Mouse (Mus musculus) midbrain, embryonic 11.5 days (tissue): Measurements from ENCODE around the gene Dnah14. TPM values are rescaled to one million over a fixed set of nuclear protein-coding genes. Genes with fewer than 3 reads are reported as not detected.
"Not testable (repeated sequence)": the region's sequence is repeated elsewhere in the genome, so short reads cannot be mapped to it uniquely, and the experiment has no call there.

Source experiments
- ATAC-seq: fragments of 200-750 bp; cut with Nextera tagmentation; 2 replicates; pipeline ENCODE4 v1.8.0; 2017; ENCODE audit warnings: moderate TSS enrichment, moderate library complexity; ENCODE audit not compliant: low FRiP score
- DNase-seq: peaks from one replicate; pipeline ENCODE4 v3.0.0; 2015; ENCODE audit warnings: low spot score; ENCODE audit errors: missing footprints
- H3K27ac ChIP-seq: fragments of 300-500 bp; sonication (generic); 2 replicates; pipeline ENCODE4 v1.5.1; 2014; ENCODE audit warnings: low read depth, low read length
- H3K27me3 ChIP-seq: fragments of 300-500 bp; sonication (generic); 2 replicates; pipeline ENCODE4 v1.6.1; 2014; ENCODE audit warnings: mild to moderate bottlenecking, low read length, moderate library complexity, mixed read lengths; ENCODE audit not compliant: control insufficient read depth, insufficient read depth
- H3K36me3 ChIP-seq: fragments of 300-500 bp; sonication (generic); 2 replicates; pipeline ENCODE4 v1.6.1; 2014; ENCODE audit warnings: mild to moderate bottlenecking, low read length, moderate library complexity, mixed read lengths; ENCODE audit not compliant: control insufficient read depth, insufficient read depth
- H3K4me1 ChIP-seq: fragments of 300-500 bp; sonication (generic); 2 replicates; pipeline ENCODE4 v1.6.1; 2014; ENCODE audit warnings: low read length; ENCODE audit not compliant: control insufficient read depth, insufficient read depth
- H3K4me2 ChIP-seq: fragments of 300-500 bp; sonication (generic); 2 replicates; pipeline ENCODE4 v1.6.1; 2014; ENCODE audit warnings: mild to moderate bottlenecking, moderate library complexity
- H3K4me3 ChIP-seq: fragments of 300-500 bp; sonication (generic); 2 replicates; pipeline ENCODE4 v1.5.1; 2014; ENCODE audit warnings: low read depth, low read length
- H3K9ac ChIP-seq: fragments of 300-500 bp; sonication (generic); 2 replicates; pipeline ENCODE4 v1.6.1; 2014; ENCODE audit warnings: low read length
- H3K9me3 ChIP-seq: fragments of 300-500 bp; sonication (generic); 2 replicates; pipeline ENCODE4 v1.6.1; 2016; ENCODE audit warnings: low read length; ENCODE audit not compliant: control insufficient read depth
- WGBS: fragments of 180-500 bp; shearing (Covaris S2); extraction: QIAGEN DNeasy Blood & Tissue Kit; methylation state at CpG from one replicate; pipeline ENCODE4 v1.1.7; 2014; 5-methylcytosine and 5-hydroxymethylcytosine counted together
- polyA plus RNA-seq: library from polyadenylated mRNA; unstranded; fragments of >200 nt; fragmentation: Nextera tagmentation; extraction: Ambion mirVana; gene quantifications from 2 replicates; pipeline ENCODE4 v1.2.1, GENCODE M21; 2014

The Dnah14 gene
- polyA plus RNA-seq, 1 experiment from 2014 or later = 2.7 TPM

GRCm38 (mm10) chr1:181740259-181740658 lies 163.9 kb downstream of the Dnah14 start:
- Histone ChIP-seq H3K4me3 (no peak overlapping the region), H3K36me3 (no peaks in the 10 kb centered on the region), H3K27ac (no peak overlapping the region), H3K4me1 (0 out of 2 replicates have a peak, but pooled peaks cover 2% of the 10 kb centered on the region), H3K4me2 (no peak overlapping the region), H3K27me3 (no peaks in the 10 kb centered on the region), H3K9me3 (no peaks in the 10 kb centered on the region), H3K9ac (no peak overlapping the region)
- 48% methylated on average over 5 of the region's 5 CpGs for WGBS
- DNase-seq (no peak), ATAC-seq (no peak)

GRCm38 (mm10) chr1:181742251-181742885 lies 166.0 kb downstream of the Dnah14 start:
- Histone ChIP-seq H3K9me3 (no peaks in the 10 kb centered on the region), H3K27ac (no peak overlapping the region), H3K4me2 (no peak overlapping the region), H3K27me3 (no peaks in the 10 kb centered on the region), H3K9ac (no peak overlapping the region), H3K4me1 (0 out of 2 replicates have a peak, but pooled peaks cover 2% of the 10 kb centered on the region), H3K36me3 (no peaks in the 10 kb centered on the region), H3K4me3 (no peak overlapping the region)
- WGBS = 61% methylated on average over 4 of the region's 4 CpGs
- DNase-seq (no peak), ATAC-seq (no peak)

- H3K27me3 ChIP-seq = no peaks in the 10 kb centered on the region
- no peaks in the 10 kb centered on the region for H3K9me3 ChIP-seq
- H3K4me2 ChIP-seq = no peak overlapping the region
- no peak for ATAC-seq
- H3K9ac ChIP-seq = no peak overlapping the region
- no peak overlapping the region for H3K27ac ChIP-seq
- DNase-seq = peak; percentile 82
- H3K4me3 ChIP-seq = no peak overlapping the region
- 56% methylated on average over 14 of the region's 14 CpGs for WGBS
- no peaks in the 10 kb centered on the region for H3K4me1 ChIP-seq
- H3K36me3 ChIP-seq = no peaks in the 10 kb centered on the region
These were observed 193.0 kb downstream of the Dnah14 start for GRCm38 (mm10) chr1:181769392-181769791.

GRCm38 (mm10) chr1:181771871-181772270 lies 195.5 kb downstream of the Dnah14 start:
- H3K4me2 ChIP-seq = no peak overlapping the region
- H3K36me3 ChIP-seq = no peaks in the 10 kb centered on the region
- no peaks in the 10 kb centered on the region for H3K9me3 ChIP-seq
- DNase-seq (peak; percentile 14), ATAC-seq (no peak)
- H3K27ac ChIP-seq = no peak overlapping the region
- H3K4me3 ChIP-seq = no peak overlapping the region
- no peak overlapping the region for H3K9ac ChIP-seq
- no peaks in the 10 kb centered on the region for H3K27me3 ChIP-seq
- no peaks in the 10 kb centered on the region for H3K4me1 ChIP-seq
- WGBS = 94% methylated on average over 3 of the region's 3 CpGs

- Histone ChIP-seq H3K27me3 (no peaks in the 10 kb centered on the region), H3K36me3 (no peaks in the 10 kb centered on the region), H3K27ac (no peak overlapping the region), H3K4me1 (no peaks in the 10 kb centered on the region), H3K4me2 (no peak overlapping the region), H3K9ac (no peak overlapping the region), H3K9me3 (no peaks in the 10 kb centered on the region), H3K4me3 (no peak overlapping the region)
- WGBS = 79% methylated on average over 1 of the region's 1 CpGs
- DNase-seq (no peak), ATAC-seq (no peak)
These were observed 200.2 kb downstream of the Dnah14 start for GRCm38 (mm10) chr1:181776541-181776940.

GRCm38 (mm10) chr1:181782600-181782999 lies 206.2 kb downstream of the Dnah14 start:
- not testable (repeated sequence) for H3K27ac ChIP-seq, DNase-seq, H3K36me3 ChIP-seq, H3K9ac ChIP-seq, H3K4me2 ChIP-seq, ATAC-seq, H3K4me1 ChIP-seq, H3K9me3 ChIP-seq, H3K4me3 ChIP-seq, H3K27me3 ChIP-seq
- 97% methylated on average over 11 of the region's 11 CpGs for WGBS

GRCm38 (mm10) chr1:181789952-181790351 lies 213.6 kb downstream of the Dnah14 start:
- H3K36me3 ChIP-seq = no peaks in the 10 kb centered on the region
- H3K4me1 ChIP-seq = no peaks in the 10 kb centered on the region
- H3K27ac ChIP-seq = no peak overlapping the region
- H3K4me3 ChIP-seq = no peak overlapping the region
- H3K27me3 ChIP-seq = no peaks in the 10 kb centered on the region
- no peak overlapping the region for H3K4me2 ChIP-seq
- H3K9ac ChIP-seq = no peak overlapping the region
- no peak for ATAC-seq
- no peaks in the 10 kb centered on the region for H3K9me3 ChIP-seq
- DNase-seq = no peak
- WGBS = 75% methylated on average over 6 of the region's 6 CpGs

GRCm38 (mm10) chr1:181793541-181793940 lies 217.2 kb downstream of the Dnah14 start:
- H3K9ac ChIP-seq = no peak overlapping the region
- no peaks in the 10 kb centered on the region for H3K27me3 ChIP-seq
- no peaks in the 10 kb centered on the region for H3K36me3 ChIP-seq
- H3K4me2 ChIP-seq = no peak overlapping the region
- H3K9me3 ChIP-seq = no peaks in the 10 kb centered on the region
- ATAC-seq (no peak), DNase-seq (peak; percentile 51)
- no peak overlapping the region for H3K4me3 ChIP-seq
- 82% methylated on average over 2 of the region's 2 CpGs for WGBS
- no peaks in the 10 kb centered on the region for H3K4me1 ChIP-seq
- no peak overlapping the region for H3K27ac ChIP-seq

GRCm38 (mm10) chr1:181799911-181800310 lies 223.6 kb downstream of the Dnah14 start:
- no peak overlapping the region for H3K4me3 ChIP-seq
- 87% methylated on average over 3 of the region's 3 CpGs for WGBS
- no peak overlapping the region for H3K9ac ChIP-seq
- no peaks in the 10 kb centered on the region for H3K27me3 ChIP-seq
- H3K4me1 ChIP-seq = no peaks in the 10 kb centered on the region
- no peak overlapping the region for H3K4me2 ChIP-seq
- H3K36me3 ChIP-seq = no peaks in the 10 kb centered on the region
- peak; percentile 21 for DNase-seq
- H3K9me3 ChIP-seq = no peaks in the 10 kb centered on the region
- no peak overlapping the region for H3K27ac ChIP-seq
- no peak for ATAC-seq
